Mouse (Mus musculus): ENCODE measurements around the gene 2810006K23Rik. TPM values are rescaled to one million over a fixed set of nuclear protein-coding genes. Genes with fewer than 3 reads are reported as not detected.
"Not testable (repeated sequence)": the region's sequence is repeated elsewhere in the genome, so short reads cannot be mapped to it uniquely, and the experiment has no call there.

Gene 2810006K23Rik
- polyA plus RNA-seq (2016; fragmentation: Nextera tagmentation; extraction: Ambion mirVana), result 26.9 and 27.7 TPM in 2 replicates

- WGBS, result under 1% methylated on average over 72 of the region's 72 CpGs
- Histone ChIP-seq H3K36me3 (peaks cover 26% of the 10 kb centered on the region), H3K4me3 (peak within 1 kb of the TSS; percentile 79)
Measured at GRCm38 (mm10) chr5:124327510-124328364, at the start of gene 2810006K23Rik, which contains the start of gene Mphosph9. 2810006K23Rik (plus strand) TSS chr5:124328089. Mphosph9 (minus strand) TSS chr5:124327972.

GRCm38 (mm10) chr5:124282854-124283253, 45.0 kb upstream of the 2810006K23Rik start:
- 88% methylated on average over 2 of the region's 2 CpGs for WGBS
- H3K27ac ChIP-seq, result no peak overlapping the region
- no peak for DNase-seq (ENCODE audit: low spot score)
- H3K4me3 ChIP-seq, result no peak overlapping the region
- H3K27me3 ChIP-seq (ENCODE audit: insufficient read depth, poor library complexity, severe bottlenecking), result no peaks in the 10 kb centered on the region
- peaks cover 2% of the 10 kb centered on the region for H3K9me3 ChIP-seq
- peaks cover 95% of the 10 kb centered on the region for H3K36me3 ChIP-seq
- H3K4me1 ChIP-seq (replicated peaks), result no peaks in the 10 kb centered on the region

More at GRCm38 (mm10) chr5:124327510-124328364, at the start of gene 2810006K23Rik, which contains the start of gene Mphosph9:
- peaks cover 25% of the 10 kb centered on the region for H3K4me1 ChIP-seq (replicated peaks)
- H3K27me3 ChIP-seq (ENCODE audit: insufficient read depth, poor library complexity, severe bottlenecking), result no peaks in the 10 kb centered on the region
- peak within 1 kb of the TSS; percentile 99 for H3K27ac ChIP-seq
- H3K9me3 ChIP-seq, result no peaks in the 10 kb centered on the region
- DNase-seq (ENCODE audit: low spot score), result peak; percentile 100

- no peaks in the 10 kb centered on the region for H3K4me1 ChIP-seq (replicated peaks)
- no peak for DNase-seq (ENCODE audit: low spot score)
- H3K36me3 ChIP-seq, result peaks cover 95% of the 10 kb centered on the region
- peaks cover 6% of the 10 kb centered on the region for H3K9me3 ChIP-seq
- H3K27me3 ChIP-seq (ENCODE audit: insufficient read depth, poor library complexity, severe bottlenecking), result no peaks in the 10 kb centered on the region
- WGBS, result 75% methylated on average over 3 of the region's 3 CpGs
- H3K27ac ChIP-seq, result no peak overlapping the region
- H3K4me3 ChIP-seq, result no peak overlapping the region
Measured at GRCm38 (mm10) chr5:124284330-124284729, 43.6 kb upstream of the 2810006K23Rik start.

- H3K27me3 ChIP-seq (ENCODE audit: insufficient read depth, poor library complexity, severe bottlenecking), result no peaks in the 10 kb centered on the region
- no peak for DNase-seq (ENCODE audit: low spot score)
- WGBS, result 95% methylated on average over 6 of the region's 6 CpGs
- H3K4me1 ChIP-seq (replicated peaks), result no peaks in the 10 kb centered on the region
- peaks cover 6% of the 10 kb centered on the region for H3K9me3 ChIP-seq
- peaks cover 95% of the 10 kb centered on the region for H3K36me3 ChIP-seq
- no peak overlapping the region for H3K27ac ChIP-seq
- H3K4me3 ChIP-seq, result no peak overlapping the region
Measured at GRCm38 (mm10) chr5:124287616-124288247, 40.2 kb upstream of the 2810006K23Rik start.

- Histone ChIP-seq H3K9me3 (peaks cover 6% of the 10 kb centered on the region), H3K4me3 (no peak overlapping the region), H3K4me1 (replicated peaks) (no peaks in the 10 kb centered on the region), H3K27ac (no peak overlapping the region), H3K36me3 (peaks cover 96% of the 10 kb centered on the region), H3K27me3 (ENCODE audit: insufficient read depth, poor library complexity, severe bottlenecking) (no peaks in the 10 kb centered on the region)
- no peak for DNase-seq (ENCODE audit: low spot score)
- 91% methylated on average over 4 of the region's 4 CpGs for WGBS
Measured at GRCm38 (mm10) chr5:124290216-124290615, 37.7 kb upstream of the 2810006K23Rik start.

GRCm38 (mm10) chr5:124293967-124294366, 33.9 kb upstream of the 2810006K23Rik start:
- Histone ChIP-seq H3K4me3 (no peak overlapping the region), H3K27me3 (ENCODE audit: insufficient read depth, poor library complexity, severe bottlenecking) (no peaks in the 10 kb centered on the region), H3K36me3 (peaks cover 96% of the 10 kb centered on the region), H3K4me1 (replicated peaks) (no peaks in the 10 kb centered on the region), H3K27ac (no peak overlapping the region), H3K9me3 (no peaks in the 10 kb centered on the region)
- WGBS, result 97% methylated on average over 5 of the region's 5 CpGs
- no peak for DNase-seq (ENCODE audit: low spot score)

GRCm38 (mm10) chr5:124296475-124296874, 31.4 kb upstream of the 2810006K23Rik start:
- no peak for DNase-seq (ENCODE audit: low spot score)
- no peaks in the 10 kb centered on the region for H3K4me1 ChIP-seq (replicated peaks)
- H3K27me3 ChIP-seq (ENCODE audit: insufficient read depth, poor library complexity, severe bottlenecking), result no peaks in the 10 kb centered on the region
- H3K27ac ChIP-seq, result no peak overlapping the region
- 95% methylated on average over 4 of the region's 4 CpGs for whole genome bisulfite sequencing
- H3K9me3 ChIP-seq, result no peaks in the 10 kb centered on the region
- H3K4me3 ChIP-seq, result no peak overlapping the region
- H3K36me3 ChIP-seq, result peaks cover 85% of the 10 kb centered on the region

GRCm38 (mm10) chr5:124299307-124299706, 28.6 kb upstream of the 2810006K23Rik start:
- WGBS, result 69% methylated on average over 4 of the region's 4 CpGs
- H3K27ac ChIP-seq; H3K4me1 ChIP-seq (replicated peaks); H3K4me3 ChIP-seq; H3K9me3 ChIP-seq; DNase-seq (ENCODE audit: low spot score); H3K27me3 ChIP-seq (ENCODE audit: insufficient read depth, poor library complexity, severe bottlenecking): not testable (repeated sequence)
- peaks cover 78% of the 10 kb centered on the region for H3K36me3 ChIP-seq

GRCm38 (mm10) chr5:124300132-124300531, 27.8 kb upstream of the 2810006K23Rik start:
- Histone ChIP-seq H3K4me1 (replicated peaks) (no peaks in the 10 kb centered on the region), H3K4me3 (no peak overlapping the region), H3K9me3 (no peaks in the 10 kb centered on the region), H3K27me3 (ENCODE audit: insufficient read depth, poor library complexity, severe bottlenecking) (no peaks in the 10 kb centered on the region), H3K27ac (no peak overlapping the region), H3K36me3 (peaks cover 77% of the 10 kb centered on the region)
- no peak for DNase-seq (ENCODE audit: low spot score)
- 85% methylated on average over 4 of the region's 4 CpGs for WGBS

- 94% methylated on average over 6 of the region's 6 CpGs for WGBS
- not testable (repeated sequence) for H3K27me3 ChIP-seq (ENCODE audit: insufficient read depth, poor library complexity, severe bottlenecking); H3K4me1 ChIP-seq (replicated peaks); DNase-seq (ENCODE audit: low spot score); H3K4me3 ChIP-seq; H3K27ac ChIP-seq; H3K9me3 ChIP-seq
- H3K36me3 ChIP-seq, result peaks cover 78% of the 10 kb centered on the region
Measured at GRCm38 (mm10) chr5:124302853-124303252, 25.0 kb upstream of the 2810006K23Rik start.

GRCm38 (mm10) chr5:124309155-124309554, 18.7 kb upstream of the 2810006K23Rik start:
- no peaks in the 10 kb centered on the region for H3K4me1 ChIP-seq (replicated peaks)
- WGBS, result 84% methylated on average over 10 of the region's 10 CpGs
- H3K27ac ChIP-seq, result no peak overlapping the region
- H3K4me3 ChIP-seq, result no peak overlapping the region
- H3K27me3 ChIP-seq (ENCODE audit: insufficient read depth, poor library complexity, severe bottlenecking), result no peaks in the 10 kb centered on the region
- peaks cover 10% of the 10 kb centered on the region for H3K9me3 ChIP-seq
- no peak for DNase-seq (ENCODE audit: low spot score)
- H3K36me3 ChIP-seq, result peaks cover 95% of the 10 kb centered on the region

- Histone ChIP-seq H3K27ac (no peak overlapping the region), H3K4me1 (replicated peaks) (no peaks in the 10 kb centered on the region), H3K4me3 (no peak overlapping the region), H3K27me3 (ENCODE audit: insufficient read depth, poor library complexity, severe bottlenecking) (no peaks in the 10 kb centered on the region), H3K9me3 (peaks cover 10% of the 10 kb centered on the region), H3K36me3 (peaks cover 100% of the 10 kb centered on the region)
- WGBS, result 96% methylated on average over 11 of the region's 11 CpGs
- DNase-seq (ENCODE audit: low spot score), result no peak
Measured at GRCm38 (mm10) chr5:124310091-124310490, 17.8 kb upstream of the 2810006K23Rik start.

GRCm38 (mm10) chr5:124315498-124315897, 12.4 kb upstream of the 2810006K23Rik start:
- Histone ChIP-seq H3K9me3 (peaks cover 10% of the 10 kb centered on the region), H3K4me3 (no peak overlapping the region), H3K27me3 (ENCODE audit: insufficient read depth, poor library complexity, severe bottlenecking) (no peaks in the 10 kb centered on the region), H3K36me3 (peaks cover 99% of the 10 kb centered on the region), H3K4me1 (replicated peaks) (no peaks in the 10 kb centered on the region), H3K27ac (no peak overlapping the region)
- DNase-seq (ENCODE audit: low spot score), result no peak
- 97% methylated on average over 9 of the region's 9 CpGs for WGBS
